Mouse (Mus musculus) testis, postnatal 14 days (tissue): Measurements from ENCODE around the gene Vmn2r93.

Source experiments
- DNase-seq: peaks from one replicate; pipeline ENCODE4 v3.0.0; 2021; ENCODE audit warnings: low spot score

Vmn2r93 gene

GRCm38 (mm10) chr17:18297799-18298198 is at the start of gene Vmn2r93:
Gene Vmn2r93 (plus strand): TSS chr17:18298099.
- no peak for DNase-seq

- DNase-seq = no peak
Observed at GRCm38 (mm10) chr17:18277656-18278055, 20.2 kb upstream of the Vmn2r93 start, which contains the start of gene Vmn2r94. Gene Vmn2r94 (minus strand): TSS chr17:18277756.

- no peak for DNase-seq
Observed at GRCm38 (mm10) chr17:18323031-18323430, 25.1 kb downstream of the Vmn2r93 start.

GRCm38 (mm10) chr17:18360007-18360406 is 62.1 kb downstream of the Vmn2r93 start:
- DNase-seq = no peak

- no peak for DNase-seq
Observed at GRCm38 (mm10) chr17:18360602-18361001, 62.7 kb downstream of the Vmn2r93 start.
